Mouse (Mus musculus) CH12.LX (cell line): ENCODE measurements around the gene Akap7.

Experiments
- BHLHE40 ChIP-seq: IDR thresholded peaks from 2 replicates; pipeline ENCODE4 v1.6.1; 2011; ENCODE audit warnings: mild to moderate bottlenecking, low read depth, low read length, improper control_type of control experiment
- CHD2 ChIP-seq: IDR thresholded peaks from 2 replicates; pipeline ENCODE4 v1.6.1; 2011; ENCODE audit warnings: low read length, improper control_type of control experiment
- CTCF ChIP-seq, 2 experiments: IDR thresholded peaks in 1 of 2; conservative IDR thresholded peaks in 1 of 2; 2 replicates each; pipeline ENCODE4 v1.5.1; 2011 to 2012; ENCODE audit warnings: low read depth in 2 of 2, low read length in 2 of 2, improper control_type of control experiment in 1 of 2, inconsistent platforms in 1 of 2, mild to moderate bottlenecking in 1 of 2, moderate library complexity in 1 of 2
- EP300 ChIP-seq: IDR thresholded peaks from 2 replicates; pipeline ENCODE4 v1.6.1; 2011; ENCODE audit warnings: low read length, improper control_type of control experiment
- JUND ChIP-seq: conservative IDR thresholded peaks from 2 replicates; pipeline ENCODE4 v1.6.1; 2011; ENCODE audit warnings: low read depth, low read length, improper control_type of control experiment
- MAX ChIP-seq: IDR thresholded peaks from 2 replicates; pipeline ENCODE4 v1.6.1; 2011; ENCODE audit warnings: low read length, improper control_type of control experiment
- MXI1 ChIP-seq: IDR thresholded peaks from 2 replicates; pipeline ENCODE4 v1.6.1; 2011; ENCODE audit warnings: mild to moderate bottlenecking, low read depth, low read length, improper control_type of control experiment
- NRF1 ChIP-seq: IDR thresholded peaks from 2 replicates; pipeline ENCODE4 v1.6.1; 2014; ENCODE audit warnings: low read depth, mild to moderate bottlenecking, inconsistent platforms, low read length, improper control_type of control experiment, moderate library complexity
- POLR2A ChIP-seq: IDR thresholded peaks from 2 replicates; pipeline ENCODE4 v1.6.1; 2011; ENCODE audit warnings: low read depth, mild to moderate bottlenecking, improper control_type of control experiment, low read length
- POLR2AphosphoS2 ChIP-seq: IDR thresholded peaks from 2 replicates; pipeline ENCODE4 v1.6.1; 2011; ENCODE audit warnings: low read depth, low read length, improper control_type of control experiment
- RAD21 ChIP-seq: IDR thresholded peaks from 2 replicates; pipeline ENCODE4 v1.6.1; 2011; ENCODE audit warnings: low read depth, mild to moderate bottlenecking, low read length, improper control_type of control experiment, moderate library complexity
- TBP ChIP-seq: conservative IDR thresholded peaks from 2 replicates; pipeline ENCODE4 v1.6.1; 2011; ENCODE audit warnings: low read depth, low read length, improper control_type of control experiment
- ZC3H11A ChIP-seq: IDR thresholded peaks from 2 replicates; pipeline ENCODE4 v1.6.1; 2012; ENCODE audit warnings: low read depth, mild to moderate bottlenecking, inconsistent platforms, low read length, improper control_type of control experiment

DNA sequence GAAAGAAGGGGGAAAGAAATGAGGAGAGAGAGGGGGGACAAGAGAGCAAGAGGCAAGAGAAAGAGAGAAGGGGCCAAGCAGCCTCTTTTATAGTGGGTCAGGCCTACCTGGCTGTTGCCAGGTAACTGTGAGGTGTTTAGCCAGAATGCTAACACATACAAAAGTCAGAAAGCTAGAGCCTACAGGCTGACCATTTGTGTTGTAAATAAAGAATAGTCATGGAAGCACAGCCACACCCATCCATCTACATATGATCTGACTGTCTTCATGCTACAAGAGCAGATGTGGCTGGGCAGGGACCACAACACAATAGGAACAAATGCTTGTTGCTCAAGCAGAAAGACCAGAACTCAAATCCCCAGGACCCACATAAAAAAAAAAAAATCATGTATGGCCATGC, 11.9 kb upstream of the Akap7 start:
- TF ChIP-seq CTCF (conservative IDR thresholded peaks at IDR 0.05 in 1 of 2, IDR thresholded peaks at IDR 0.05 in 1 of 2; ENCODE audit: low read depth in 2 of 2, low read length in 2 of 2) (no peak), POLR2AphosphoS2 (no peak), POLR2A (no peak), BHLHE40 (no peak), JUND (no peak), MXI1 (no peak), EP300 (no peak), NRF1 (no peak), TBP (no peak), RAD21 (no peak), ZC3H11A (no peak), MAX (no peak), CHD2 (no peak)
